Mouse (Mus musculus) forebrain, embryonic 14.5 days (tissue): ENCODE results near the gene Wdr83. TPM values are rescaled to one million over a fixed set of nuclear protein-coding genes. Genes with fewer than 3 reads are reported as not detected.

Source experiments
- ATAC-seq: fragments of 200-750 bp; cut with Nextera tagmentation; 2 replicates; pipeline ENCODE4 v1.8.0; 2017; ENCODE audit warnings: mild to moderate bottlenecking, moderate library complexity
- DNase-seq: peaks from one replicate; pipeline ENCODE4 v3.0.0-alpha.2; 2015; ENCODE audit warnings: low spot score
- H3K27ac ChIP-seq: fragments of 300-500 bp; sonication (generic); 2 replicates; pipeline ENCODE4 v1.5.1; 2014; ENCODE audit warnings: low read depth, mild to moderate bottlenecking, control low read depth, low read length, moderate library complexity
- H3K27me3 ChIP-seq: fragments of 300-500 bp; sonication (generic); replicated peaks from 2 replicates; pipeline ENCODE4 v1.6.1; 2014; ENCODE audit warnings: low read length, control low read depth, mixed read lengths; ENCODE audit not compliant: control insufficient read depth, insufficient read depth
- H3K36me3 ChIP-seq: fragments of 300-500 bp; sonication (generic); 2 replicates; pipeline ENCODE4 v1.6.1; 2014; ENCODE audit warnings: low read length, control low read depth; ENCODE audit not compliant: control insufficient read depth, insufficient read depth
- H3K4me1 ChIP-seq: fragments of 300-500 bp; sonication (generic); 2 replicates; pipeline ENCODE4 v1.6.1; 2014; ENCODE audit warnings: antibody characterized with exemption, low read length, control low read depth; ENCODE audit not compliant: control insufficient read depth, insufficient read depth
- H3K4me2 ChIP-seq: fragments of 300-500 bp; sonication (generic); 2 replicates; pipeline ENCODE4 v1.6.1; 2014; ENCODE audit warnings: mild to moderate bottlenecking, control low read depth, low read length
- H3K4me3 ChIP-seq: fragments of 300-500 bp; sonication (generic); 2 replicates; pipeline ENCODE4 v1.5.1; 2014; ENCODE audit warnings: low read depth, low read length, control low read depth
- H3K9ac ChIP-seq: fragments of 300-500 bp; sonication (generic); 2 replicates; pipeline ENCODE4 v1.6.1; 2014; ENCODE audit warnings: mild to moderate bottlenecking, low read length, control low read depth, moderate library complexity
- H3K9me3 ChIP-seq: fragments of 300-500 bp; sonication (generic); replicated peaks from 2 replicates; pipeline ENCODE4 v1.6.1; 2016; ENCODE audit warnings: low read length, control low read depth, mixed read lengths; ENCODE audit not compliant: control insufficient read depth
- WGBS: fragments of 180-500 bp; shearing (Covaris S2); extraction: QIAGEN DNeasy Blood & Tissue Kit; methylation state at CpG from one replicate; pipeline ENCODE4 v1.1.7; 2014; 5-methylcytosine and 5-hydroxymethylcytosine counted together
- microRNA-seq: library from miRNA; unstranded; fragments of <30 nt; microRNA quantifications from one replicate; pipeline ENCODE4, GENCODE M21; 2016
- polyA plus RNA-seq: library from polyadenylated mRNA; unstranded; fragments of >200 nt; fragmentation: Nextera tagmentation; extraction: Ambion mirVana; gene quantifications from 2 replicates; pipeline ENCODE4 v1.2.1, GENCODE M21; 2014

Wdr83 gene
- polyA plus RNA-seq, 1 experiment from 2014 or later = 50.1 TPM

- H3K9me3 ChIP-seq = no peaks in the 10 kb centered on the region
- peaks cover 25% of the 10 kb centered on the region for H3K4me1 ChIP-seq
- peak within 1 kb of the TSS; percentile 78 for H3K4me3 ChIP-seq
- H3K27me3 ChIP-seq = no peaks in the 10 kb centered on the region
- peak within 1 kb of the TSS; percentile 79 for H3K9ac ChIP-seq
- peak within 1 kb of the TSS; percentile 92 for H3K4me2 ChIP-seq
- ATAC-seq (peak; percentile 92), DNase-seq (peak; percentile 97)
- 8% methylated on average over 30 of the region's 30 CpGs for WGBS
- H3K27ac ChIP-seq = no peak within 1 kb of the TSS; the same call in 1 of the 2 replicates
- H3K36me3 ChIP-seq = peaks cover 43% of the 10 kb centered on the region
Measured at GRCm38 (mm10) chr8:85025098-85025932, 55.8 kb downstream of the Wdr83 start, which contains the start of gene Asna1. Gene Asna1, minus strand, starts transcription at chr8:85025281.

Small RNAs within 50 kb of the gene (microRNA-seq; reads per million reads assigned to microRNA genes)
- gene Gm23388 (0.66 reads per million), gene Mir7070 (1.7 reads per million, percentile 7 among the genes with 10 or more reads in this experiment)

Other genes starting within 250 kb of the Wdr83 start
- 35.2 and 41.3 TPM in 2 replicates for gene Gadd45gip1, start 249.8 kb downstream of the Wdr83 start, polyA plus RNA-seq
- gene Rad23a, start 240.6 kb downstream of the Wdr83 start, polyA plus RNA-seq = 87.3 and 88.1 TPM in 2 replicates
- gene Calr, start 234.4 kb downstream of the Wdr83 start, polyA plus RNA-seq = 514 and 606 TPM in 2 replicates
- 92.3 and 102 TPM in 2 replicates for gene Farsa, start 224.3 kb downstream of the Wdr83 start, polyA plus RNA-seq
- gene Syce2, start 209.2 kb downstream of the Wdr83 start, polyA plus RNA-seq = 58.0 and 71.5 TPM in 2 replicates
- gene Gcdh, start 187.4 kb downstream of the Wdr83 start, polyA plus RNA-seq = 27.1 and 30.0 TPM in 2 replicates
- gene Klf1, start 179.4 kb downstream of the Wdr83 start, polyA plus RNA-seq = 0.74 and 0.99 TPM in 2 replicates
- gene Dnase2a, start 172.7 kb downstream of the Wdr83 start, polyA plus RNA-seq = 4.8 and 5.5 TPM in 2 replicates
- gene Mast1, start 143.9 kb downstream of the Wdr83 start, polyA plus RNA-seq = 24.5 and 40.2 TPM in 2 replicates
- 0.47 and 0.73 TPM in 2 replicates for gene Rtbdn, start 134.3 kb downstream of the Wdr83 start, polyA plus RNA-seq
- not detected in 2 replicates for gene Gm49661, start 111.9 kb downstream of the Wdr83 start, polyA plus RNA-seq
- 1,735 and 2,101 TPM in 2 replicates for gene Prdx2, start 111.7 kb downstream of the Wdr83 start, polyA plus RNA-seq
- gene Rnaseh2a, start 111.5 kb downstream of the Wdr83 start, polyA plus RNA-seq = 93.3 and 111 TPM in 2 replicates
- 5.0 and 6.5 TPM in 2 replicates for gene Junb, start 102.6 kb downstream of the Wdr83 start, polyA plus RNA-seq
- gene Hook2, start 90.7 kb downstream of the Wdr83 start, polyA plus RNA-seq = 13.0 and 20.3 TPM in 2 replicates
- gene Best2, start 66.8 kb downstream of the Wdr83 start, polyA plus RNA-seq = not detected in 2 replicates
- gene Asna1, start 56.0 kb downstream of the Wdr83 start, polyA plus RNA-seq = 166 and 178 TPM in 2 replicates
- gene Trir, start 54.5 kb downstream of the Wdr83 start, polyA plus RNA-seq = 166 and 169 TPM in 2 replicates
- gene Tnpo2, start 44.4 kb downstream of the Wdr83 start, polyA plus RNA-seq = 27.8 and 36.8 TPM in 2 replicates
- 46.5 and 56.2 TPM in 2 replicates for gene Fbxw9, start 21.3 kb downstream of the Wdr83 start, polyA plus RNA-seq
- 0.88 TPM in 1 of 2 replicates, not detected in the other for gene Gm5741, start 13.3 kb downstream of the Wdr83 start, polyA plus RNA-seq
- 83.4 and 85.3 TPM in 2 replicates for gene Dhps, start 9.5 kb downstream of the Wdr83 start, polyA plus RNA-seq
- 147 and 170 TPM in 2 replicates for gene Wdr83os, start 566 bp downstream of the Wdr83 start, polyA plus RNA-seq
- 10.8 and 14.5 TPM in 2 replicates for gene Man2b1, start 2.0 kb upstream of the Wdr83 start, polyA plus RNA-seq
- gene Zfp791, start 41.8 kb upstream of the Wdr83 start, polyA plus RNA-seq = 1.7 and 2.7 TPM in 2 replicates
- not detected in 2 replicates for gene Cks1brt, start 70.6 kb upstream of the Wdr83 start, polyA plus RNA-seq
- not detected in 2 replicates for gene Olfr371, start 144.7 kb upstream of the Wdr83 start, polyA plus RNA-seq
- 101 and 105 TPM in 2 replicates for gene Orc6, start 218.3 kb upstream of the Wdr83 start, polyA plus RNA-seq
- 183 and 209 TPM in 2 replicates for gene Vps35, start 218.5 kb upstream of the Wdr83 start, polyA plus RNA-seq